Mouse (Mus musculus) large intestine, adult 2 months (tissue): Measurements from ENCODE around the gene Rnf26. TPM values are rescaled to one million over a fixed set of nuclear protein-coding genes. Genes with fewer than 3 reads are reported as not detected.
A peak's percentile ranks its signal among the peaks of the same experiment; 100 is the strongest.

Experiments
- DNase-seq: peaks from one replicate; pipeline ENCODE4 v3.0.0-alpha.2; 2012; ENCODE audit warnings: low read depth, low spot score
- WGBS: fragments of 180-500 bp; shearing (Covaris S2); methylation state at CpG from one replicate; pipeline ENCODE4 v1.1.7; 2018; 5-methylcytosine and 5-hydroxymethylcytosine counted together
- polyA plus RNA-seq: library from polyadenylated mRNA; depleted of rRNA; stranded (reverse); fragments of >200 nt; gene quantifications from 2 replicates; pipeline ENCODE4 v1.2.3, GENCODE M21; 2012

Gene Rnf26
- polyA plus RNA-seq, 1 experiment = 26.8 TPM

- DNase-seq = no peak
Observed at GRCm38 (mm10) chr9:44078955-44079756, 34.2 kb downstream of the Rnf26 start.

GRCm38 (mm10) chr9:44078136-44078797 lies 35.0 kb downstream of the Rnf26 start:
- DNase-seq = no peak
- 34% methylated on average over 10 of the region's 10 CpGs for WGBS

More at GRCm38 (mm10) chr9:44078955-44079756, 34.2 kb downstream of the Rnf26 start:
- WGBS = 13% methylated on average over 16 of the region's 16 CpGs

GRCm38 (mm10) chr9:44077266-44077910 lies 35.9 kb downstream of the Rnf26 start:
- 83% methylated on average over 11 of the region's 11 CpGs for WGBS
- DNase-seq = no peak

GRCm38 (mm10) chr9:44076764-44077120 lies 36.6 kb downstream of the Rnf26 start:
- 18% methylated on average over 5 of the region's 5 CpGs for WGBS
- DNase-seq = no peak

- DNase-seq = no peak
- WGBS = 75% methylated on average over 16 of the region's 16 CpGs
Observed at GRCm38 (mm10) chr9:44075996-44076763, 37.1 kb downstream of the Rnf26 start.

GRCm38 (mm10) chr9:44075276-44075995 lies 37.9 kb downstream of the Rnf26 start:
- DNase-seq = no peak
- 83% methylated on average over 24 of the region's 24 CpGs for WGBS

GRCm38 (mm10) chr9:44074395-44075275 lies 38.7 kb downstream of the Rnf26 start:
- 64% methylated on average over 9 of the region's 9 CpGs for WGBS
- DNase-seq = no peak

- DNase-seq = no peak
- WGBS = 87% methylated on average over 5 of the region's 5 CpGs
Observed at GRCm38 (mm10) chr9:44073115-44073514, 40.2 kb downstream of the Rnf26 start.

- 59% methylated on average over 4 of the region's 4 CpGs for WGBS
- DNase-seq = no peak
Observed at GRCm38 (mm10) chr9:44072599-44072915, 40.8 kb downstream of the Rnf26 start.

- DNase-seq = no peak
- 53% methylated on average over 11 of the region's 11 CpGs for WGBS
Observed at GRCm38 (mm10) chr9:44071914-44072598, 41.3 kb downstream of the Rnf26 start.

- WGBS = 64% methylated on average over 8 of the region's 8 CpGs
- no peak for DNase-seq
Observed at GRCm38 (mm10) chr9:44070844-44071231, 42.5 kb downstream of the Rnf26 start.

GRCm38 (mm10) chr9:44070113-44070843 lies 43.0 kb downstream of the Rnf26 start:
- DNase-seq = no peak
- 80% methylated on average over 14 of the region's 14 CpGs for WGBS

- 60% methylated on average over 7 of the region's 7 CpGs for WGBS
- DNase-seq = no peak
Observed at GRCm38 (mm10) chr9:44069252-44069651, 44.1 kb downstream of the Rnf26 start.

- WGBS = 83% methylated on average over 6 of the region's 6 CpGs
- DNase-seq = no peak
Observed at GRCm38 (mm10) chr9:44067960-44068330, 45.4 kb downstream of the Rnf26 start.

- DNase-seq = no peak
- WGBS = 11% methylated on average over 15 of the region's 15 CpGs
Observed at GRCm38 (mm10) chr9:44067241-44067959, 45.9 kb downstream of the Rnf26 start.

GRCm38 (mm10) chr9:44066785-44067225 lies 46.5 kb downstream of the Rnf26 start, which contains the start of gene Usp2:
TSS of gene Usp2 (plus strand) at chr9:44067021.
- DNase-seq = peak; percentile 92
- WGBS = under 1% methylated on average over 38 of the region's 38 CpGs

GRCm38 (mm10) chr9:44065177-44065576 lies 48.1 kb downstream of the Rnf26 start:
- 26% methylated on average over 1 of the region's 1 CpGs for WGBS

More at GRCm38 (mm10) chr9:44065177-44065576, 48.1 kb downstream of the Rnf26 start:
- DNase-seq = no peak
